Mouse (Mus musculus) hindbrain, postnatal 0 days (tissue): Measurements from ENCODE around the gene Vsig10. TPM values are rescaled to one million over a fixed set of nuclear protein-coding genes. Genes with fewer than 3 reads are reported as not detected.

ENCODE experiments used
- ATAC-seq: fragments of 200-750 bp; cut with Nextera tagmentation; 2 replicates; pipeline ENCODE4 v1.8.0; 2017; ENCODE audit warnings: mild to moderate bottlenecking, moderate TSS enrichment, moderate library complexity
- DNase-seq: peaks from one replicate; pipeline ENCODE4 v3.0.0-alpha.2; 2015; ENCODE audit warnings: low spot score
- H3K27ac ChIP-seq: fragments of 300-500 bp; sonication (generic); 2 replicates; pipeline ENCODE4 v1.5.1; 2014; ENCODE audit warnings: mild to moderate bottlenecking
- H3K27me3 ChIP-seq: fragments of 300-500 bp; sonication (generic); 2 replicates; pipeline ENCODE4 v1.6.1; 2014; ENCODE audit warnings: low read length, mixed read lengths; ENCODE audit not compliant: insufficient read depth
- H3K36me3 ChIP-seq: fragments of 300-500 bp; sonication (generic); 2 replicates; pipeline ENCODE4 v1.6.1; 2014; ENCODE audit warnings: low read length, mixed read lengths; ENCODE audit not compliant: insufficient read depth
- H3K4me1 ChIP-seq: fragments of 300-500 bp; sonication (generic); 2 replicates; pipeline ENCODE4 v1.6.1; 2014; ENCODE audit warnings: antibody characterized with exemption, low read length, mixed read lengths; ENCODE audit not compliant: insufficient read depth
- H3K4me2 ChIP-seq: fragments of 300-500 bp; sonication (generic); 2 replicates; pipeline ENCODE4 v1.6.1; 2014; ENCODE audit warnings: low read depth, mild to moderate bottlenecking, low read length, moderate library complexity, mixed read lengths
- H3K4me3 ChIP-seq: fragments of 300-500 bp; sonication (generic); 2 replicates; pipeline ENCODE4 v1.5.1; 2014; ENCODE audit warnings: low read length
- H3K9ac ChIP-seq: fragments of 300-500 bp; sonication (generic); replicated peaks from 2 replicates; pipeline ENCODE4 v1.6.1; 2014; ENCODE audit warnings: mild to moderate bottlenecking, low read length, moderate library complexity, mixed read lengths
- H3K9me3 ChIP-seq: fragments of 300-500 bp; sonication (generic); 2 replicates; pipeline ENCODE4 v1.6.1; 2016; ENCODE audit warnings: low read length, mixed read lengths
- CTCF ChIP-seq: IDR thresholded peaks from 2 replicates; pipeline ENCODE4 v1.5.1; 2016; ENCODE audit warnings: antibody characterized with exemption, control low read depth, low read depth
- WGBS: fragments of 180-500 bp; shearing (Covaris S2); extraction: QIAGEN DNeasy Blood & Tissue Kit; methylation state at CpG from one replicate; pipeline ENCODE4 v1.1.7; 2014; 5-methylcytosine and 5-hydroxymethylcytosine counted together
- polyA plus RNA-seq: library from polyadenylated mRNA; unstranded; fragments of >200 nt; fragmentation: Nextera tagmentation; extraction: Ambion mirVana; gene quantifications from 2 replicates; pipeline ENCODE4 v1.2.1, GENCODE M21; 2015
- total RNA-seq: library from RNA; depleted of rRNA; stranded (reverse); fragments of >200 nt; gene quantifications from 2 replicates; pipeline ENCODE4 v1.2.3, GENCODE M21; 2014

Gene Vsig10
- total and polyA plus RNA-seq, 2 experiments from 2014 or later: 4.6 to 4.7 TPM

DNA sequence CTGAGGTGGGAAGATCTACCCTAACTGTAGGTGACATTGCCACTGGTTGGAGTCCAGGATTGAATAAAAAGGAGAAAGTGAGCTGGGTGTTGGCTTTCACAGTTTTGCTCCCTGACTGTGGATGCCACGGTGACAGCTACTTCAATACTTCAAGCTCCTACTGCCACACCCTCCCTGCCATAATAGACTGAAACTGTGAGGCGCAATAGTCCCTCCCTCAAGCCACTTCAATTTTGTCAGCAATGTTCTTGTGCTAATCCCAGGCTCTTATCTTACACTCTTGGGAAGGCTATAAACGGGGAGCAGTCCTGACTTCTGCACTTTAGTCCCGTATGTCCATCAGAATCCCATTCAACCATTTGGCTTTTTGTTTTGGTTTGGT lies 39.2 kb upstream of the Vsig10 start:
- no peak overlapping the region for H3K4me2 ChIP-seq
- no peaks in the 10 kb centered on the region for H3K27me3 ChIP-seq
- no peak overlapping the region for H3K27ac ChIP-seq
- H3K36me3 ChIP-seq: peaks cover 14% of the 10 kb centered on the region; the same call in 1 of the 2 replicates
- H3K4me1 ChIP-seq: no peaks in the 10 kb centered on the region
- ATAC-seq: no peak
- H3K9me3 ChIP-seq: no peaks in the 10 kb centered on the region
- 84% methylated on average over 4 of the region's 4 CpGs for WGBS
- no peak overlapping the region for H3K9ac ChIP-seq
- TF ChIP-seq CTCF: no peak
- no peak for DNase-seq
- no peak overlapping the region for H3K4me3 ChIP-seq

DNA sequence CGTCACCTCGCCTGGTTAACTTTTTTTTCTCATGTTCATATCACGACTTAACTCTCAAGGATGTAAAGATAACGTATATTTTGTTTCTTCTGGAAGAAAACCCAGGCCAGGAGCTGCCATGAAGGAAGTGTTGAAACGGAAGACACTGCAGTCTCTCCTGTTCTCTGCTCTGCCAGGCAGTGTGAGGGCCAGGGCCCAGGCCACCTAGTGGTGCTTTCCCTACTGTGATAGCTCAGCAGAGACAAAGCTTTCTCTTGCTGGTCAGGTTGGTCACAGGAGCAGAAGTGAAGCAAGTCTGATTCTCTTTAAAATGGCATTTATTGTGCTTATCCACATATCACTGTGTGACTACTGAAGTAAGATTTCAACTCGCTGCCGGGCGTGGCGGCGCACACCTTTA lies 37.3 kb upstream of the Vsig10 start:
- H3K4me2 ChIP-seq: no peak overlapping the region
- 0 out of 2 replicates have a peak, but pooled peaks cover 8% of the 10 kb centered on the region for H3K4me1 ChIP-seq
- H3K9me3 ChIP-seq: no peaks in the 10 kb centered on the region
- no peaks in the 10 kb centered on the region for H3K27me3 ChIP-seq
- no peak overlapping the region for H3K27ac ChIP-seq
- DNase-seq (no peak), ATAC-seq (no peak)
- 92% methylated on average over 10 of the region's 10 CpGs for WGBS
- no peak overlapping the region for H3K4me3 ChIP-seq
- no peak overlapping the region for H3K9ac ChIP-seq
- H3K36me3 ChIP-seq: peaks cover 18% of the 10 kb centered on the region; the same call in 1 of the 2 replicates
- peak; percentile 50 for TF ChIP-seq CTCF

DNA sequence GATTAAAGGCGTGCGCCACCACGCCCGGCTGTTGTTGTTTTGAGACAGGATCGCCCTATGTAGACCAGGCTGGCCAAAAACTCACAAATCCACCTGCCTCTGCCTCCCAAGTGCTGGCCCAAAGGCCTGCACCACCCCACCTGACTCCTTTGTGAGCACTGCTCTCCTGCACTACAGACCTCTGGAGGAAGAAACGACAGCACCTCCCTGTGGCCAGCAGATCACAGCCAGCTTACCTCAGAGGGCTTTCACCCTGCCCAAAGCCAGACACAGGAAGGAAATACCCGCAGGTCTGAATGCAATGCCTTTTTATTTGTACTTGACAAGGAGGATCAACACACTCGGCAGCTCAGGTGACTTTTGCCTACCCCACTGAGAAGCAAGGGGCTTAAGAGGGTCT lies 36.5 kb upstream of the Vsig10 start:
- Histone ChIP-seq H3K27ac (no peak overlapping the region), H3K36me3 (peaks cover 18% of the 10 kb centered on the region; the same call in 1 of the 2 replicates), H3K9me3 (no peaks in the 10 kb centered on the region), H3K4me1 (0 out of 2 replicates have a peak, but pooled peaks cover 8% of the 10 kb centered on the region), H3K4me2 (no peak overlapping the region), H3K27me3 (no peaks in the 10 kb centered on the region), H3K9ac (no peak overlapping the region), H3K4me3 (no peak overlapping the region)
- no peak for ATAC-seq
- TF ChIP-seq CTCF: peak; percentile 24; the same call in 1 of the 2 replicates
- WGBS: 90% methylated on average over 8 of the region's 8 CpGs
- no peak for DNase-seq

DNA sequence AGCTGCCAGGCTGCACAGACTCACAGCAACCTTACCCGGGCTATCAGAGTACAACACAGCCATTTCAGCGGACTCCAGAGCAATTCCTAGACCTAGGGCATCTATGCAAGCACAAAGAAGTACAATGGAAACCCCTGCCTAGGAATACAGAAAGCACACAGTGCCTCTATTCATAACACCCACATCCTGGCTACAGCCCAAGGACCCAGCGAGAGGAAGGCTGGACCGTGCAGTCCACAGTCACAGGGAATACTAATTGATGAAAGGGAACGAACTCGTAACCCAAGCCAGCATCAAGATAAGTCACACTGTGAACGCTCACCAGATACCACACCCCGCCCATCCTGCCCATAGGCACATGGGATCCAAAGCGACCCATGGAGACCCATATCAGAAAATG lies 34.9 kb upstream of the Vsig10 start:
- Histone ChIP-seq H3K9me3 (no peaks in the 10 kb centered on the region), H3K9ac (no peak overlapping the region), H3K4me1 (0 out of 2 replicates have a peak, but pooled peaks cover 12% of the 10 kb centered on the region), H3K36me3 (peaks cover 18% of the 10 kb centered on the region; the same call in 1 of the 2 replicates), H3K27ac (peak overlapping the region; percentile 48; the same call in 1 of the 2 replicates), H3K27me3 (no peaks in the 10 kb centered on the region), H3K4me3 (no peak overlapping the region), H3K4me2 (no peak overlapping the region)
- 39% methylated on average over 9 of the region's 9 CpGs for WGBS
- no peak for TF ChIP-seq CTCF
- DNase-seq: peak; percentile 68
- peak; percentile 24; the same call in 1 of the 2 replicates for ATAC-seq

DNA sequence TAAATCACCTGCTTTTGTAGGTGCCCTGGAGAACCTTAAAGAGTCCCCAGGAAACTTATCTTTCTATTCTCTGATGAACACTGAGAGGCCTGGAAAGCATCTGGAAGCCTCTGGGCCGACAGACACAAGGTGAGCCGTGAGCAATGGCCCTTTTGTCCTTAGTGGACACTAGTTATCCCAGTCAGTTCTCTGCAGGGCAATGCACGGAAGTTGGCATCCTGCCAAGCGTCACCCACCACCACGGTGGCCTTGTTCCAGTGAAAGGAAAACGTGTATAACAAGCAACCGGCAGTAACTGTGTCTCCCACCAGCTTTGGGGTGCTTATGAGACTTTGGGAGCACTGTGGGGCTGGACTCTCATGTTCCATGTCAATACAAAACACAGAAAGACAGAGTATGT lies 34.2 kb upstream of the Vsig10 start:
- Histone ChIP-seq H3K36me3 (peaks cover 18% of the 10 kb centered on the region; the same call in 1 of the 2 replicates), H3K9me3 (no peaks in the 10 kb centered on the region), H3K27ac (peak overlapping the region; percentile 36; the same call in 1 of the 2 replicates), H3K4me2 (no peak overlapping the region), H3K27me3 (no peaks in the 10 kb centered on the region), H3K9ac (no peak overlapping the region), H3K4me1 (0 out of 2 replicates have a peak, but pooled peaks cover 12% of the 10 kb centered on the region), H3K4me3 (no peak overlapping the region)
- WGBS: 39% methylated on average over 7 of the region's 7 CpGs
- DNase-seq (no peak), ATAC-seq (no peak)
- TF ChIP-seq CTCF: no peak

DNA sequence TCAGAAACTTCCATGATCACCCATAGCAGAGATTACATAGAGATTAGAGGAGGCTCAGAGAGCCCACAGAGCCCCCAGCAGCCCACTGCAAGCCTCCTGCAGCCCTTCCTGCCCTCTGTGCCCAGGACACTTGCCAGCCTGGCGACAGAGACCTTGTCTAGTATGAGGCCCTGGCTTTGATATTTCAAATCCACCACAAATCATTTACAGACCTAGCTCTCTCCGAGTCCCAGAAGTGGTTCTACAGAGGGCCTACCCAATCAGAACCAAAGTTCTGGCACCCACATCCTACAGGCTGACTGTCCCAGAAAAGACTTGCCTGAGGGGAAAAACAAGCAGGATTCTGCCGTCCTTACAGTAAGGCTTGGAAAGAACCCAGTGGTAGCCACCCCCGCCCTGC lies 33.6 kb upstream of the Vsig10 start:
- DNase-seq: no peak
- ATAC-seq: no peak
- Histone ChIP-seq H3K27ac (no peak overlapping the region), H3K9ac (no peak overlapping the region), H3K4me3 (no peak overlapping the region), H3K4me2 (no peak overlapping the region; the same call in 1 of the 2 replicates), H3K4me1 (0 out of 2 replicates have a peak, but pooled peaks cover 12% of the 10 kb centered on the region), H3K9me3 (no peaks in the 10 kb centered on the region), H3K27me3 (no peaks in the 10 kb centered on the region), H3K36me3 (peaks cover 18% of the 10 kb centered on the region; the same call in 1 of the 2 replicates)
- 73% methylated on average over 4 of the region's 4 CpGs for WGBS
- no peak for TF ChIP-seq CTCF

DNA sequence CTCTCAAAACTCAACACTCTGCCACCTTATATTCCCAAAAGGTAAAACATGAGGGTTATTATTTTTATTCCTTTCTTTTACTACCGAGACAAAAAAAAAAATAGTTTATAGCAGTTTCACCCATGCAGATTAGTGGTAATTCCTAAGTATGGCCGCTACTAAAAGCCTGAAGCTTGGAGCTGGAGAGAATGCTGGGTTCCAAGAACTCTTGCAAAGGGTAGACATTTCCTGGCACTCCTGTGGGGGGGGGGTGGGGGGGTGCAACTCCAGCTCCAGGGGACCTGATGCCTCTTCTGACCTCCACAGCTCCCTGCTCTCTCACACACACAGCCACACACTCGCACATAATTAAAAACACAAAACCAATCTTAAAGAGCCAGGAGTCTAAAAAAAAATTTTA lies 32.6 kb upstream of the Vsig10 start:
- TF ChIP-seq CTCF: no peak
- no peaks in the 10 kb centered on the region for H3K27me3 ChIP-seq
- peak overlapping the region; percentile 79 for H3K4me3 ChIP-seq
- H3K4me2 ChIP-seq: peak overlapping the region; percentile 68
- peak overlapping the region; percentile 72 for H3K9ac ChIP-seq
- no peak overlapping the region for H3K27ac ChIP-seq
- ATAC-seq (no peak), DNase-seq (no peak)
- H3K9me3 ChIP-seq: no peaks in the 10 kb centered on the region
- H3K4me1 ChIP-seq: 0 out of 2 replicates have a peak, but pooled peaks cover 12% of the 10 kb centered on the region
- WGBS: 46% methylated on average over 3 of the region's 3 CpGs
- H3K36me3 ChIP-seq: peaks cover 14% of the 10 kb centered on the region; the same call in 1 of the 2 replicates
